Mouse (Mus musculus) gastrocnemius, postnatal 25 days (tissue): ENCODE measurements around the gene Fam126b. TPM values are rescaled to one million over a fixed set of nuclear protein-coding genes. Genes with fewer than 3 reads are reported as not detected.
"Not testable (repeated sequence)": the region's sequence is repeated elsewhere in the genome, so short reads cannot be mapped to it uniquely, and the experiment has no call there.

ENCODE experiments used
- DNase-seq: peaks from one replicate; pipeline ENCODE4 v3.0.0; 2022
- total RNA-seq, 2 experiments: library from RNA; stranded (reverse); gene quantifications; 1 replicate in 1 of 2; 2 replicates in 1 of 2; pipeline ENCODE4 v1.2.3; 2021

Gene Fam126b
- total RNA-seq, 2 experiments from 2014 or later: 11.2 to 11.3 TPM

DNA sequence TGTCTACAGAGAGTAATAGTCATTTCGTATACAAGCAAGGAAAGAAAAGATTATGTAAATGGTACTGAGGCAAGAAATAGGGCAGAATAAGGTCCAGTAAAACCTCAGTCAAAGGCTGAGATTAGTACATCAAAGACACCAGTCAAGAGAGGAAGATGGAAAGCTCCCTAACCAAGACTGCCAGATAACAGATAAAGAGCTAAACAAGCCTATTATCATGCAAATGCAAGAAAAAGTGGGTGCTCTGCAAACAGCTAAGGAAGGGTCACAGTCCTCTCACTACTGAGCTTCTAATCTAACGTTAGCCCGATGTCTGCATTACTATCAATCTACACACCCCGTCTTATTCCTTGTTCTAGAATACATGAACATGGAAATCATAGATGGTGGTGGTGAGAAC is 15.7 kb downstream of the Fam126b start:
- DNase-seq: no peak

DNA sequence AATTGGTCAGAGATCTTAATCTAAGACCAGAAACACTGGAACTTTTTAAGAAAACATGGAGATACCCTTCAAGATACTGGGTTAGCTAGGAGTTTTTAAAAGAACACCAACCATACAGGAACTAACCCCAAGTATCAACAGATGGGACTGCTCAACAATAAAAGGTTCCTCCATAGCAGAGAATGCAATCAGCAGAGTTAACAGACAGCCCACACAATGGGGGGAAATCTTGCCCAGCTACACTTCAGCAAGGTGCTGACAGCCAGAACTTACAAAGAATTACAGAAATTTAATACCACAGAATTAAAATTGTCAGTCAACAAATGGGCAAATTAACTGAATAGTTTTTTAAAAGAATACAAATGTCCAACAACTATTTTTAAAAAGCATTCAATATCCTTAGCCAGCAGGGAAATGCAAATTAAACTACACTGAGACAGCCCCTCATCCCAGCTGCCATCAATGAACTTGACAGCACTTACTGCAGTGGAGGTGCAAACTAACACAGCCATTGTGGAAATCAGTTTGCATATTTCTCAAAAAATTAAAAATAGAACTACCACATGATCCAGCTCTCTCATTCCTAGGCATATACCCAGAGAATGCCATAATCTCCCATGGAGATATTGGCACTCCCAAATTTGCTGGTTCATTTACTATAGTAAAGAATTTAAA is 17.5 kb downstream of the Fam126b start:
- DNase-seq: no peak

DNA sequence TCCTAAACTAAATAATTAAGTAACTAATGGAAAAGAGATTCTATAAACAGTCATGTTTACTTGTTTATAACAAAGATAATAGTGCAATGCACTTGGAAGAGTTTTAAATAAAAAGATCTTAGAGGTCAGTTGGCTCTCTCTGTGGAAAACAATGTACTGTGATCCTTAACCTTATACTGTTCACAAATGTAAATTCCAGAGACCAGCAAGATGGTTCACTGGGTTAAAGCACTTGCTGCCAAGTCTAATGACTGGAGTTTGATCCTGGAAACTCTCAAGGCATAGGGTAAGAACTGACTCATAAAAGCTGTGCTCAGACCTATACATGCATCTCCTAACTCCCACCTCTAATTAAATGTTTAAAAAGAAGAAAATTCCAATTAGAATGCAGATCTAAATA is 19.5 kb downstream of the Fam126b start:
- no peak for DNase-seq

DNA sequence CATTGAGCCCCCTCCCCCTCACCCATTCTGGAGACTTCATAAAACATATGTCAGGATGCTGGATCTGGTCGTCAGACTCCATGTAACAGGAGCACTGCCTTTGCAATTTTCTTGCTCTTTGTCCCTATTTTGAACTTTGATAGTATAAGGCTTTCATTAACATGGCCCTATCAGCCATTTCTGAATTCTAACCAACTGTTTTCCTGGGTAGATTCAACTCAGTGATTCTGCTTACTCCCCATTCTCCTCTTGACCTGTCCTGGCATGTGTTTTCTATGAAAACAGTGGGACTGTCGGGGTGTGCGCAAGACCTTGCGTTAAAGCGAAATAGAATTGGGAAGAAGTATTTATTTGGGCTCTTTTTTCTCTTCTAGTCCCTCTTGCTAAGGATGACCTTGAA is 21.1 kb downstream of the Fam126b start:
- no peak for DNase-seq

GRCm38 (mm10) chr1:58562455-58562854 is 23.7 kb downstream of the Fam126b start:
- DNase-seq: no peak

- DNase-seq: not testable (repeated sequence)
These were observed 25.8 kb downstream of the Fam126b start for GRCm38 (mm10) chr1:58560370-58560769.

DNA sequence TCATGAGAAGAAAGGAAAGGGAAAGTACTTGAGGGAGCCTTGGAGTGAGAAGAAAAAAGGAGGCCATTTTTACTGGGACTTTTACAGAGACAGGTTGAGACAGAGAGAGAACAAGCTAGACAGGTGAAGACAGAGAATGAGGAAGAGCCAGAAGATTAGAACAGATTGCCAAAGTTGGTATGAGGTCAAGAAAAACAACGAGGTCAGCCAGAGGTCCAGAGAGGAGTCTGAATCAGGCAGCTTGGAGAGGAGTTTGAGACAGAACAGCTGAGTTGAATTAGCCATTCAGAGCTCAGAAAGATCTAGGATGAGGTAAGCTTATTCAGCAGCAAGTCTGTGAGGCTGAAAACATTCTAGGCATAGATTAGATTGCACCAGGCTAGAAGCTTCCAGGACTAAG is 44.7 kb downstream of the Fam126b start:
- DNase-seq: no peak

- DNase-seq: no peak
These were observed 78.9 kb downstream of the Fam126b start for GRCm38 (mm10) chr1:58507249-58507648.

GRCm38 (mm10) chr1:58504577-58505254 is 81.4 kb downstream of the Fam126b start, which contains the start of gene Orc2:
Orc2 (minus strand) TSS chr1:58505109.
- peak; percentile 94 for DNase-seq

- no peak for DNase-seq
These were observed 82.2 kb downstream of the Fam126b start for GRCm38 (mm10) chr1:58503793-58504370.

- DNase-seq: no peak
These were observed 83.0 kb downstream of the Fam126b start for GRCm38 (mm10) chr1:58503134-58503533.

DNA sequence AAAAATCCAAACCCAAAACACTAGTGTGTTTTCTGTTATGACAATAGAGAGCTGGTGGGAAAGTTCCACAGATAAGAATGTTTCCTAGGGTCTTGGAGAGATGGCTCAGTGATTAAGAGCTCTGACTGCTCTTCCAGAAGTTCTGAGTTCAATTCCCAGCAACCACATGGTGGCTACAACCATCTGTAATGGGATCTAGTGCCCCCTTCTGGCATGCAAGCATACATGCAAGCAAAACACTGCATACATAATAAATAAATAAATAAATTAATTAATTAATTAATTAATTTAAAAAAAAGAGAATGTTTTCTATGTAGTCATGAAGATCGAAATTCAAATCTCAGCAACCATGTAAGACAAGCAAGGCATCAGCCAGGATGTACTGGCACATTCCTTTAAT is 87.4 kb downstream of the Fam126b start:
- no peak for DNase-seq

DNA sequence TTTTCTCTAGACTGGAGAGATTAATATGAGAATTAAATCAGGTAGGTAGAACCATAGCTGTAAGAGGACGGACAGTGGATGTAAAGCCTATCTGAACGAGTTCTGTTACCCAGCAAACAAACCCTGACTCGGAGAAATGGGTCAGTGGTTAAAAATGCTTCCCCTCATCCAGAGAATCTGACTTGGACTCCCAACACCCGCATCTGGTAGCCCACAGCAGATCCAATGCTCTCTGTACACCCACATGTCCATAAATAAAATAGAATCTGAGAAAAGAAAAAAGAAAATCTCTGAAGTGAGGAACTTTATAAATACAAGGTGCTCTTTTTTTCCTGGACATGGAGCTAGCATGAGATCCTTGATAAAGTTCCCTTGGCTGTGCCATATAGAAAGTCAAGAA is 88.4 kb downstream of the Fam126b start:
- no peak for DNase-seq

DNA sequence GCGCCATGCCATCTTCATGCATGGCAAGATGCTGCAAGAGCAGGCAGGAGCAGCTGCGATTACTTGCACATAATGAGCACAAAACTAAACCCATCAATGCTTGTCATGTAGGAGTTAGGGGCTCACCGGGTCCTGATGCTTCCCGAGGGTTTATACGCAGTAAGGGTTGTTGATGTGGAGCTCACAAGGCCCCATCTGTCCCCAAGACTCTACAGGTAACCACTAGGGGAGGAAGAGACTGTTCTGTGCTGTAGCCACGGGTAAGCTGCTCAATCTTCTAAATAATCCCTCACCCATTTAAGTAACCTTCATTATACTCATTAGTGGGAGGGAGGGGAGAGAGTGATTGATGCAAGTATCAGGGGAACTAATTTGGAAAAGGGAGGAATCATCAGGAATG is 90.5 kb downstream of the Fam126b start:
- no peak for DNase-seq

GRCm38 (mm10) chr1:58482647-58483046 is 103.5 kb downstream of the Fam126b start:
- DNase-seq: no peak

DNA sequence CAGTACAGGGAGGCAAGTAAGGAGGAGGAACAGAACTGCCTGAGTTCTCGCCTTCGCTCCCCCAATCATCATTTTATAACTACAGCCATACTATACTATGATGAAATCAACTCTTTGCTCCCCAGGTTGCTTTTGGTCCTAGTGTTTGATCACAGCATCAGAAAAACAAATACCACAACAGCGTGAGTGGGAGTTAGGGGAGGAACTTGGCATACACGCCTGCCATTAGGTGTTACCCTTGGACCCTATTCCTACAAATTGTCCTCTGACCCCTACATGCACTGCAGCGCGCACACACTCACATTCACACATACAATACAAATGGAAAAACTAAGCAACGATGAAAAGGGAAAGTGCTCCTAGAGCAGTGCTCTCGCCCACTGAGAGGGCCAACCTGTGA is 110.5 kb downstream of the Fam126b start:
- no peak for DNase-seq

Other genes with a start within 250 kb of the Fam126b start
- 10 to 100 TPM; 43.5 to 49.1 TPM for gene Bzw1, start 193.4 kb downstream of the Fam126b start, total RNA-seq
- 10 to 100 TPM; 30.4 to 33.5 TPM for gene Clk1, start 162.3 kb downstream of the Fam126b start, total RNA-seq
- 1 to 10 TPM; 6.8 to 8.5 TPM for gene Nif3l1, start 141.2 kb downstream of the Fam126b start, total RNA-seq
- 10 to 100 TPM; 17.2 to 17.8 TPM for gene Ppil3, start 140.8 kb downstream of the Fam126b start, total RNA-seq
- 10 to 100 TPM; 10.1 to 11.4 TPM for gene Orc2, start 81.2 kb downstream of the Fam126b start, total RNA-seq
- 100 to 1,000 TPM; 162 to 175 TPM for gene Ndufb3, start 61 bp upstream of the Fam126b start, total RNA-seq
- not detected for gene Als2cr12, start 109.7 kb upstream of the Fam126b start, total RNA-seq
- 10 to 100 TPM; 40.0 to 41.4 TPM for gene Cflar, start 125.2 kb upstream of the Fam126b start, total RNA-seq
- gene Casp8, start 209.1 kb upstream of the Fam126b start, total RNA-seq: 1 to 10 TPM; 2.1 to 3.6 TPM